Mouse (Mus musculus) cerebellum, adult 2 months (tissue): ENCODE data around the gene Tmprss3.

Source experiments
- CTCF ChIP-seq: fragments of 200-500 bp; IDR thresholded peaks from 2 replicates; pipeline ENCODE4 v1.5.1; 2011; ENCODE audit warnings: low read depth, mild to moderate bottlenecking, control low read depth, low read length, moderate library complexity, borderline replicate concordance; ENCODE audit not compliant: insufficient read depth
- POLR2A ChIP-seq: fragments of 200-500 bp; IDR thresholded peaks from 2 replicates; pipeline ENCODE4 v1.6.1; 2011; ENCODE audit warnings: low read length, control low read depth, borderline replicate concordance; ENCODE audit not compliant: insufficient read depth

DNA sequence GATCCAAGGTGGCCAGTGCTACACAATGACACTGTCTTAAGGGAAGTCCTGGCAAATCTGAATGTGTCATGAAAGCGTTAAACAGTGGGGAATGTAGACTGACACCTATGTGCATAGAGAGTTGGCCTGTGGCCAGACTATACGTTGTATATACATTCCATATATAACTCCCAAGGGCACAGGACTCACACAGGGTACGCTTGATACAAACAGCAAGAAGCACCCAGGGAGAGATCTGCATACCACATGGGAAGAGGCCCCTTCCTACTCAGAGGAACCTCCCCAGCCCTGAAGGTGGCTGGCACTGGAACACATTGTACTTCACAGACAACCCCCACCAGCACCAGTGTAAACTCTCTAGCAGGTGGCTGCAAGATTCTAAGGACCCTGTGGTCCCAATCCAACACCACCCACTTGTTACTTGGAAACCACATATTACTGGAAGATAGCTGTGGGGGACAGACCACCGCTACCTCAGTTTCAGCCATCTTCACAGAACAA lies 24.1 kb upstream of the Tmprss3 start:
- TF ChIP-seq CTCF = no peak
- no peak for TF ChIP-seq POLR2A
